In genomic region chr5:107110880-107111520, GRCm38 (mm10) we compare ENCODE assay signal across 9 mouse cellular contexts.
DNase-seq lines count a peak whose midpoint lies in the region; ATAC-seq and TF ChIP-seq lines count a peak whose summit lies in the region.
"Had no signal": no experiment of that assay in that cellular context is flagged by ENCODE, and none has a peak within 500 bp of the region (broad histone marks: within the 10 kb centered on the region; RNA-seq: fewer than 3 reads in every experiment).

No protein-coding gene starts in this region.

- no peak for DNase-seq in kidney, adult 11 months
- peak; percentile 52 for DNase-seq in cerebellum, postnatal 25 days
- no peak for DNase-seq in heart, postnatal 0 days (ENCODE audit: low spot score)
- DNase-seq in liver, adult 2 months (ENCODE audit: extremely low read depth, low read depth, low spot score), result peak; percentile 26
- peak; percentile 34 to 44 for DNase-seq in right cerebral cortex, postnatal 10 days (ENCODE audit: low spot score in 2 of 2)
- DNase-seq in urinary bladder, postnatal 25 days (ENCODE audit: low spot score), result no peak
- no peak for DNase-seq in thymus, postnatal 0 days (ENCODE audit: low spot score)

- no peaks in the 10 kb centered on the region for H3K9me3 ChIP-seq in kidney, embryonic 16.5 days (ENCODE audit: low read length)
- H3K9me3 ChIP-seq in heart, postnatal 0 days (replicated peaks; ENCODE audit: control insufficient read depth, low read length), result no peaks in the 10 kb centered on the region
- H3K9me3 ChIP-seq: megakaryocyte, embryonic 14.5 days had no signal

- H3K36me3 ChIP-seq in kidney, embryonic 16.5 days (ENCODE audit: insufficient read depth, low read length), result 0 out of 2 replicates have a peak, but pooled peaks cover 7% of the 10 kb centered on the region
- peaks cover 35% of the 10 kb centered on the region for H3K36me3 ChIP-seq in heart, postnatal 0 days (replicated peaks; ENCODE audit: control insufficient read depth, insufficient read depth, low read length)
- no peaks in the 10 kb centered on the region; the same call in 1 of the 2 replicates for H3K36me3 ChIP-seq in liver, adult 2 months (ENCODE audit: control insufficient read depth, insufficient read depth, low read length)

- no peak overlapping the region for H3K4me3 ChIP-seq in kidney, embryonic 16.5 days (ENCODE audit: low read length)
- H3K4me3 ChIP-seq in heart, postnatal 0 days (ENCODE audit: low read depth, low read length), result no peak overlapping the region
- no peak overlapping the region for H3K4me3 ChIP-seq in liver, adult 2 months (ENCODE audit: insufficient read depth, low read depth, low read length)
- H3K4me3 ChIP-seq: megakaryocyte, embryonic 14.5 days had no signal

- no peak for TF ChIP-seq POLR2A in liver, adult 2 months (IDR thresholded peaks at IDR 0.05; ENCODE audit: extremely low read depth, insufficient read depth, low read length)

- H3K4me1 ChIP-seq in kidney, embryonic 16.5 days (ENCODE audit: insufficient read depth, low read length), result peaks cover 39% of the 10 kb centered on the region
- H3K4me1 ChIP-seq in heart, postnatal 0 days (ENCODE audit: control insufficient read depth, insufficient read depth), result peaks cover 19% of the 10 kb centered on the region
- H3K4me1 ChIP-seq in liver, adult 2 months (ENCODE audit: control insufficient read depth, insufficient read depth, low read length), result peaks cover 4% of the 10 kb centered on the region; the same call in 1 of the 2 replicates

- H3K27me3 ChIP-seq in kidney, embryonic 16.5 days (ENCODE audit: insufficient read depth, low read length), result no peaks in the 10 kb centered on the region
- no peaks in the 10 kb centered on the region for H3K27me3 ChIP-seq in heart, postnatal 0 days (ENCODE audit: control insufficient read depth, insufficient read depth, low read length)
- H3K27me3 ChIP-seq in liver, adult 2 months (ENCODE audit: control insufficient read depth, insufficient read depth, low read length), result no peaks in the 10 kb centered on the region

- TF ChIP-seq CTCF in heart, postnatal 0 days (IDR thresholded peaks at IDR 0.05; ENCODE audit: low read depth), result no peak
- no peak for TF ChIP-seq CTCF in liver, adult 2 months (IDR thresholded peaks at IDR 0.05; ENCODE audit: low read depth, low read length)

- H3K9ac ChIP-seq in kidney, embryonic 16.5 days (replicated peaks; ENCODE audit: low read length), result peak overlapping the region; percentile 20; the same call in 1 of the 2 replicates
- H3K9ac ChIP-seq in heart, postnatal 0 days (replicated peaks; ENCODE audit: low read depth, low read length), result no peak overlapping the region
- H3K9ac ChIP-seq in liver, adult 2 months (ENCODE audit: low read depth, low read length), result no peak overlapping the region

- WGBS in kidney, embryonic 16.5 days, result 10% methylated on average over 7 of the region's 7 CpGs
- 23% methylated on average over 7 of the region's 7 CpGs for WGBS in heart, postnatal 0 days
- WGBS in liver, adult 2 months, result 66% methylated on average over 7 of the region's 7 CpGs

- no peak for TF ChIP-seq EP300 in heart, postnatal 0 days (IDR thresholded peaks at IDR 0.05; ENCODE audit: low read depth)

- H3K27ac ChIP-seq in kidney, embryonic 16.5 days (ENCODE audit: low read length), result peak overlapping the region; percentile 83
- H3K27ac ChIP-seq in heart, postnatal 0 days (ENCODE audit: low read depth), result peak overlapping the region; percentile 68
- H3K27ac ChIP-seq in liver, adult 2 months (replicated peaks; ENCODE audit: insufficient read depth, low read depth, low read length), result peak overlapping the region; percentile 65

- peak; percentile 86 for ATAC-seq in kidney, embryonic 16.5 days (ENCODE audit: low FRiP score, low TSS enrichment)
- ATAC-seq in heart, postnatal 0 days (ENCODE audit: insufficient read depth, low read depth), result peak; percentile 35

- 0 out of 2 replicates have a peak overlapping the region, but pooled peaks have one; percentile 16 for H3K4me2 ChIP-seq in kidney, embryonic 16.5 days (replicated peaks; ENCODE audit: low read depth, low read length)
- no peak overlapping the region for H3K4me2 ChIP-seq in heart, postnatal 0 days (ENCODE audit: low read depth, low read length)

- H3K79me2 ChIP-seq in liver, adult 2 months (ENCODE audit: control insufficient read depth, insufficient read depth, low read length), result no peaks in the 10 kb centered on the region

Comparison
In these comparisons a context has a peak if more than half of its experiments do, and no peak if none do; other contexts are left out.
1. DNase-seq: peak in cerebellum, postnatal 25 days (2 of 2), liver, adult 2 months (single experiment) and right cerebral cortex, postnatal 10 days (2 of 2); none in kidney, adult 11 months (single experiment), heart, postnatal 0 days (single experiment), urinary bladder, postnatal 25 days (single experiment) and thymus, postnatal 0 days (single experiment).
2. Peak in every context shown above with its lines, with median percentiles within 50 percentile points of each other: H3K27ac ChIP-seq.